Mouse (Mus musculus): ENCODE measurements around the gene Fignl2. TPM values are rescaled to one million over a fixed set of nuclear protein-coding genes. Genes with fewer than 3 reads are reported as not detected.
A peak's percentile ranks its signal among the peaks of the same experiment; 100 is the strongest.

Fignl2 gene
- polyA plus RNA-seq, 1 experiment from 2014 or later: 0.81 TPM

DNA sequence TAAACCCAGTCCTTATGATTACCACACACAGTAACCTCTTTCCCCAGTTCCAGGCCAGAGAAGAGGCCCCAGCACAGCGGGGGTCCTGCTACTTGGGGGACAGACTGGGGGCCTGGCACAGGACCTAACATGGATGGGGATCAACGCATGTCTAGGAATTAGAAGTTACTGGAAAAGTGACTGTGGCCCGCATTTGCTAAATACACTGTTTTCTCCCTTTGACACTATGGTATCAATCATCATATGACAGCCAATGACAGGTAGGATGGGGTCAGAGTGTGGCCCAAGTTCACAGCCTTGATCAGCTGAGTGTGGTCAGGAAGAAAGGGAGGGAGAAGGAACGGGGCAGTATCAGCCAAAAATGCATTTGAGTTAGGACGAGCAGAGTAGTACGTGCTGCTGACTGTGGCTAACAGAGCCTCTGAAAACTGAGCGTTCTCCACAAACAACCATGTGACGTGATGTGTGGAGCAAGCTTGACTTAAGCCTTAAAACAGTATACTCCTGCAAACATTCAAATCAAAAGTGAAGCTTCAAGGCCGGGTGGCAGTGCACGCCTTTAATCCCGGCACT is 18.0 kb downstream of the Fignl2 start:
- H3K27me3 ChIP-seq (ENCODE audit: control insufficient read depth, insufficient read depth, low read length): no peaks in the 10 kb centered on the region
- no peak overlapping the region for H3K4me3 ChIP-seq (ENCODE audit: low read depth, low read length)
- no peak for DNase-seq (ENCODE audit: low spot score)

DNA sequence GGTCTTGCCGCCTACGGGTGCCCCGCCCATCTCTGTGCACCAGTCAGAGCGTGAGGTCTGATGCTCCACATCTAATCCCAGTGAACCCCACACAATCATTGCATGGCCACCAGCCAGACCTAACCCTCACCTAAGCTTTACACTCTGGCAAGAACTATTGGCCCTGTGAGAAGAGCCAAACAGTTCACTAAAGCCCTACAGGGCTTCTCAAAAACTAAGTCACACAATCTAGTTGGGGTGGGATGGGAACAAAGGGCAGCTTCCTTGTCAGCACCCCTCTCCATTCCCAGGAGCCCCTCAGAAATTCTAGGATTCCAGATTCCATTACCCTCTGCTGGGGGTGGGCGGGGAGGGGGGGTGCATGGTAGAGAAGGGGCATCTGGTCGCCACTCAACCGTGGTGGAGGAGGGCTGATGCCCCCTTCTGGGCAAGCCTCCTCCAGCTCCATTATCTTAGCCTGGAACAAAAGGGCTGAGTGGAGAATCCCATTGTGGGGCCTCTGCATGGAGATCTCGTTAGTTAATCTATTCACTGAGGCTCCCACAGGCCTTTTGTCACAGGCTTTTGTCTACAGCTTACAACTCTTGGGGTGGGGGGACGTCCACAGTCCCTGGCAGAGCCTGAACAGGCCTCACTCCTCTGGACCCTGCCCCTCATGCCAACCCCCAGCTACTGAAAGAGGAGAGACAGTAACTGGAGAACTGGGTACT is 18.6 kb downstream of the Fignl2 start:
- no peak overlapping the region for H3K27ac ChIP-seq (replicated peaks; ENCODE audit: low read depth, low read length)
- DNase-seq (ENCODE audit: low spot score) (no peak), ATAC-seq (replicated peaks; ENCODE audit: insufficient number of reproducible peaks, low FRiP score, low TSS enrichment, low read depth) (no peak)
- H3K4me1 ChIP-seq (ENCODE audit: control insufficient read depth, insufficient read depth, low read length): no peaks in the 10 kb centered on the region
- H3K36me3 ChIP-seq (replicated peaks; ENCODE audit: control insufficient read depth, insufficient read depth, low read depth, low read length): no peaks in the 10 kb centered on the region
- no peaks in the 10 kb centered on the region for H3K27me3 ChIP-seq (ENCODE audit: control insufficient read depth, insufficient read depth, low read length)
- 43% methylated on average over 9 of the region's 9 CpGs for WGBS
- H3K9ac ChIP-seq (replicated peaks; ENCODE audit: low read length): no peak overlapping the region
- no peak overlapping the region for H3K4me2 ChIP-seq (ENCODE audit: low read depth, low read length)
- H3K9me3 ChIP-seq (replicated peaks; ENCODE audit: control insufficient read depth, low read length): no peaks in the 10 kb centered on the region
- no peak overlapping the region for H3K4me3 ChIP-seq (ENCODE audit: low read depth, low read length)

More for the DNA sequence above, 18.0 kb downstream of the Fignl2 start:
- no peak overlapping the region for H3K9ac ChIP-seq (replicated peaks; ENCODE audit: low read length)
- ATAC-seq (replicated peaks; ENCODE audit: insufficient number of reproducible peaks, low FRiP score, low TSS enrichment, low read depth): no peak
- H3K4me2 ChIP-seq (ENCODE audit: low read depth, low read length): no peak overlapping the region
- H3K36me3 ChIP-seq (replicated peaks; ENCODE audit: control insufficient read depth, insufficient read depth, low read depth, low read length): no peaks in the 10 kb centered on the region; the same call in 1 of the 2 replicates
- no peak overlapping the region for H3K27ac ChIP-seq (replicated peaks; ENCODE audit: low read depth, low read length)
- no peaks in the 10 kb centered on the region for H3K9me3 ChIP-seq (replicated peaks; ENCODE audit: control insufficient read depth, low read length)
- no peaks in the 10 kb centered on the region for H3K4me1 ChIP-seq (ENCODE audit: control insufficient read depth, insufficient read depth, low read length)
- 50% methylated on average over 11 of the region's 11 CpGs for WGBS

DNA sequence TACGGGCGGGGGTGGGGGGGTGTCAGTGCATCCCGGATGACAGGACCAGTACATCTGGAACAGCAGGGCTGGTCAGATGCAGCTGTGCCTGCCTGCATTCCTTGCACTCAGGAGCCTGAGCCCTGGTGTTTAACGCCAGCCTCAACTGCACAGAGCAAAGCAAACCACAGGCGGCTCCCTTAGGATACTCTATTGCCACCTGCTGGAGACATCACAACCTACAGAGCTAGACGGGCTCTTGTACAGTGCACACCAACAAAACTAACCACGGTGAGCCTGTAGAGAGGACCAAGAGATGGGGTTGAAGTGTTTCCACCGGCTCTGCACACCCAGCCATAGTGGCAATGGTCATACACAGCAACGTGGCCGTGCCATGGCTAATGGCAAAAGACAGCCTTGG is 22.1 kb downstream of the Fignl2 start:
- Histone ChIP-seq H3K4me3 (ENCODE audit: low read depth, low read length) (no peak overlapping the region), H3K4me1 (ENCODE audit: control insufficient read depth, insufficient read depth, low read length) (peaks cover 13% of the 10 kb centered on the region), H3K27me3 (ENCODE audit: control insufficient read depth, insufficient read depth, low read length) (peaks cover 15% of the 10 kb centered on the region; the same call in 1 of the 2 replicates), H3K36me3 (replicated peaks; ENCODE audit: control insufficient read depth, insufficient read depth, low read depth, low read length) (no peaks in the 10 kb centered on the region), H3K27ac (replicated peaks; ENCODE audit: low read depth, low read length) (no peak overlapping the region), H3K9ac (replicated peaks; ENCODE audit: low read length) (no peak overlapping the region), H3K4me2 (ENCODE audit: low read depth, low read length) (no peak overlapping the region), H3K9me3 (replicated peaks; ENCODE audit: control insufficient read depth, low read length) (no peaks in the 10 kb centered on the region; the same call in 1 of the 2 replicates)
- WGBS: 45% methylated on average over 10 of the region's 10 CpGs
- ATAC-seq (replicated peaks; ENCODE audit: insufficient number of reproducible peaks, low FRiP score, low TSS enrichment, low read depth) (peak; percentile 69; the same call in 1 of the 2 replicates), DNase-seq (ENCODE audit: low spot score) (peak; percentile 87)

DNA sequence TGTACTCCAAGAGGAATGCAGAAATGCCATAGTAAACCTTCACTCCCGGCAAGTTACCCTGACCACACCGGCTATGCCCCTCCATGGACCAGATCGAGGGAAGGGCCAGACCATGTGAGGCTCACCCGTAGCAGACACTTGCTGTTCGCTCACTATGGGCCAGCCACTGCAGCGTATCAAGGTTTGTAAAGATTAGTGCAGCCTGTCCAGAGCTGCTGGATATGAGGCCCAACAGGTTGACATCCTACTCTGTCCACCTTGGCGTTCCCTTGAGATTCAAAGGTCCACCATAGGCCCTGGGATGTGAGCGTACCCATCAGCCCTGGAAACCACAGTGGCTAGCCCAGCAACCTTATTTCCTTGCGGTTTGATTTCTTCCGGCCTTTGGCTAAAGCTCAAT is 23.8 kb downstream of the Fignl2 start:
- no peak overlapping the region for H3K9ac ChIP-seq (replicated peaks; ENCODE audit: low read length)
- H3K4me2 ChIP-seq (ENCODE audit: low read depth, low read length): no peak overlapping the region
- no peaks in the 10 kb centered on the region; the same call in 1 of the 2 replicates for H3K9me3 ChIP-seq (replicated peaks; ENCODE audit: control insufficient read depth, low read length)
- DNase-seq (ENCODE audit: low spot score) (no peak), ATAC-seq (replicated peaks; ENCODE audit: insufficient number of reproducible peaks, low FRiP score, low TSS enrichment, low read depth) (no peak)
- H3K36me3 ChIP-seq (replicated peaks; ENCODE audit: control insufficient read depth, insufficient read depth, low read depth, low read length): no peaks in the 10 kb centered on the region
- peaks cover 13% of the 10 kb centered on the region for H3K4me1 ChIP-seq (ENCODE audit: control insufficient read depth, insufficient read depth, low read length)
- H3K27me3 ChIP-seq (ENCODE audit: control insufficient read depth, insufficient read depth, low read length): peaks cover 15% of the 10 kb centered on the region; the same call in 1 of the 2 replicates
- whole genome bisulfite sequencing: 72% methylated on average over 10 of the region's 10 CpGs
- no peak overlapping the region for H3K4me3 ChIP-seq (ENCODE audit: low read depth, low read length)
- no peak overlapping the region for H3K27ac ChIP-seq (replicated peaks; ENCODE audit: low read depth, low read length)

DNA sequence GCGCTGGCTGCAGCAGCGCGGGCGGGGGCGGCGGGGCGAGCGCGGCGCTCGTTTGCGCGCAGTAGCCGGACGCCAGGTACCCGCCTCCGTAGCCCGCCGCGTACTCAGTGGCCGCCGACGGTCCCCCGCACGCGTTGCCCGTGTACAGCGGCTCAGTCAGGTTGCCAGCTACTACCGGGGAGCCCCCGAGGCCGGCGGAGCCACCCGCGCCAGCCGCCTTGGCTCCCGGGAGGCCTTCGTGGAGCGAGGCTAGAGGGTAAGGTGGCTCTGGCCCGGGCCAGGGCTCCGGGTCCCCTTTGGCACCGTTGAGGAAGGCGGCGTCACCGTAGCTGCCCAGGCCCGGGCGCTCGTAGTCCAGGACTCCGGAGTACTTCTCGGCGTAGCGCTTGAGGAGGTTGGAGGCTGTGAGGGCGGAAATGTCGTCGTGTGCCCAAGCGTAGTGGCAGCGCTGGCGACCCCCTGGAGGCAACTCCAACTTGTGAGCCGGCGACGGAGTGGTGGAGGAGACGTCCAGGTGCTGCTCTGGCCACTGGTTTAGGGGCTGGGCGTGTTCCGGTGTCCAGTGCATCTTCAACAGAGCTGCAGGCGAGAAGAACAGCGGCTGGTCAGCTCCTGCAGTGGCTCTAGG is 24.4 kb downstream of the Fignl2 start:
- Histone ChIP-seq H3K27ac (replicated peaks; ENCODE audit: low read depth, low read length) (no peak overlapping the region), H3K4me1 (ENCODE audit: control insufficient read depth, insufficient read depth, low read length) (peaks cover 13% of the 10 kb centered on the region), H3K27me3 (ENCODE audit: control insufficient read depth, insufficient read depth, low read length) (peaks cover 15% of the 10 kb centered on the region; the same call in 1 of the 2 replicates), H3K9me3 (replicated peaks; ENCODE audit: control insufficient read depth, low read length) (no peaks in the 10 kb centered on the region; the same call in 1 of the 2 replicates), H3K9ac (replicated peaks; ENCODE audit: low read length) (peak overlapping the region; percentile 55), H3K4me2 (ENCODE audit: low read depth, low read length) (peak overlapping the region; percentile 72), H3K4me3 (ENCODE audit: low read depth, low read length) (peak overlapping the region; percentile 32), H3K36me3 (replicated peaks; ENCODE audit: control insufficient read depth, insufficient read depth, low read depth, low read length) (no peaks in the 10 kb centered on the region)
- ATAC-seq (replicated peaks; ENCODE audit: insufficient number of reproducible peaks, low FRiP score, low TSS enrichment, low read depth) (no peak), DNase-seq (ENCODE audit: low spot score) (no peak)
- 10% methylated on average over 59 of the region's 65 CpGs for WGBS

DNA sequence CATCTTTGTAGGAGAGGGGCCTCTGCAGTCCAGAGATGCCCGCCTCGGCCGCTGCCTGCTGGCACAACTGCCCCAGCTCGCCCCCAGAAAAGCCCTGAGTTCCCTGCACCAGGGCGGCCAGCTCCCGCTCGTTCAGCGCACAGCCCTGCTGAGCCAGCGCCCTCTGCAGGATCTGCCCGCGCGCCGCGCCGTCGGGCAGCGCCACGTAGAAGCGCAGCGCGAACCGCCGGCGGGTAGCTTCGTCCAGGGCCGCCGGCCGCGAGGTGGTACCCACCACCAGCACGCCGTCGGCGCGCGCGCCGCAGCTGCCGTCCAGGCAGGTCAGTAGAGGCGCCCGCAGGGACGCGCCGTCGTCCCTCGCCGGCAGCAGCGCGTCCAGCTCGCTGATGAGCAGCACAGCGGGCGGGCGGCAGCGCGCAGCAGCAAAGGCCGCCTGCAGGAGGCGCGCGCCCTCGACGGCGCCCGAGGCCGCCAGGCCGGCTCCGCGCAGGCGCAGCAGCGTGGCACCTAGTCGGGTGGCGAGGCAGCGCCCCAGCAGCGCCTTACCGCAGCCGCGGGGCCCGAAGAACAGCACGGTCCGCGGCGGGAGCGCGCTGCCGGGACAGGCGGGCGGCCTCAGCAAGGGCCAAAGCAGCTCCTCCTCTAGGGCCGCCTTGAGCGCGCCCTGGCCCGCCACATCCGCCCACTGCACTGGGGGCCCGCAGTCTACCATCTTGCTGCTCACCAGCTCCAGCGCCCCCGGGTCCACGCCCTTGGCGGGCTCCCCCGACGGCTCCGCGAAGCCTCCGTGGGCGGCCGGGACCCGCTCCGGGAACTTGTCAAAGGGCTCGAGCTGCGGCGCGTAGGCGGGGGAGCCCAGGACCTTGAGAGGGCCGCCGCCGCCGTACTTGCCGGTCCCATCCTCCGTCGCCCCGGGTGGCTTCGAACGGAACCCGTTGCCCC is 25.5 kb downstream of the Fignl2 start:
- ATAC-seq (replicated peaks; ENCODE audit: insufficient number of reproducible peaks, low FRiP score, low TSS enrichment, low read depth) (no peak), DNase-seq (ENCODE audit: low spot score) (peak; percentile 65)
- Histone ChIP-seq H3K36me3 (replicated peaks; ENCODE audit: control insufficient read depth, insufficient read depth, low read depth, low read length) (no peaks in the 10 kb centered on the region), H3K27me3 (ENCODE audit: control insufficient read depth, insufficient read depth, low read length) (peaks cover 15% of the 10 kb centered on the region; the same call in 1 of the 2 replicates), H3K9ac (replicated peaks; ENCODE audit: low read length) (peak overlapping the region; percentile 55), H3K9me3 (replicated peaks; ENCODE audit: control insufficient read depth, low read length) (no peaks in the 10 kb centered on the region; the same call in 1 of the 2 replicates), H3K27ac (replicated peaks; ENCODE audit: low read depth, low read length) (no peak overlapping the region), H3K4me2 (ENCODE audit: low read depth, low read length) (peak overlapping the region; percentile 72), H3K4me1 (ENCODE audit: control insufficient read depth, insufficient read depth, low read length) (peaks cover 13% of the 10 kb centered on the region), H3K4me3 (ENCODE audit: low read depth, low read length) (peak overlapping the region; percentile 32)
- 18% methylated on average over 108 of the region's 120 CpGs for WGBS

DNA sequence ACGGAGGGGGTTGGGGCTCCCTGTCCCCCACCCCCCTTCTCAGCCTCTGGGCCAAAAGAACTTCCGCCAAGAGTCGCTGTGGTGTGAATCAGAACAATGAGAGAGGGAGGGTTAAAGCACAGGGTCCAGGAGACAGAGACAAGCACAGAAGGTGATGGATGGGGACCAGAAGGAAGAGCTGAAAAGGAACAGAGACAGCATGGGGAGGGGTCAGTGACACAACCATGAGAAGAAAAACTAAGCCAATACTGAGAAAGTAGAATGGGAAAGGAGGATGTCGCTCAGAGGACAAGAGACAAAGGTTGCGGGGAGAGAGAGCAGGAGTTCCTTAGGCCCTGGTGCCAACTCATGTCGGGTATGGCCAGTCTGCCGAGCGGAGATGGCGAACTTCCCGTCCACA is 26.5 kb downstream of the Fignl2 start:
- no peak overlapping the region for H3K4me3 ChIP-seq (ENCODE audit: low read depth, low read length)
- ATAC-seq (replicated peaks; ENCODE audit: insufficient number of reproducible peaks, low FRiP score, low TSS enrichment, low read depth) (no peak), DNase-seq (ENCODE audit: low spot score) (no peak)
- H3K4me1 ChIP-seq (ENCODE audit: control insufficient read depth, insufficient read depth, low read length): peaks cover 16% of the 10 kb centered on the region
- H3K9me3 ChIP-seq (replicated peaks; ENCODE audit: control insufficient read depth, low read length): no peaks in the 10 kb centered on the region; the same call in 1 of the 2 replicates
- no peak overlapping the region for H3K4me2 ChIP-seq (ENCODE audit: low read depth, low read length)
- H3K9ac ChIP-seq (replicated peaks; ENCODE audit: low read length): no peak overlapping the region
- no peak overlapping the region for H3K27ac ChIP-seq (replicated peaks; ENCODE audit: low read depth, low read length)
- no peaks in the 10 kb centered on the region for H3K36me3 ChIP-seq (replicated peaks; ENCODE audit: control insufficient read depth, insufficient read depth, low read depth, low read length)
- WGBS: 63% methylated on average over 10 of the region's 10 CpGs
- peaks cover 23% of the 10 kb centered on the region for H3K27me3 ChIP-seq (ENCODE audit: control insufficient read depth, insufficient read depth, low read length)
